Mouse (Mus musculus) kidney, embryonic 16.5 days (tissue): ENCODE measurements at regions not wholly inside any gene's neighbourhood (a gene's known extent, or its start where the extent isn't known, plus 50 kb on each side); places are given as distances from the start of the nearest gene placed in this dataset.

Source experiments
- ATAC-seq: fragments of 200-750 bp; cut with Nextera tagmentation; 2 replicates; pipeline ENCODE4 v1.8.0; 2017; ENCODE audit warnings: moderate TSS enrichment; ENCODE audit not compliant: low FRiP score, low TSS enrichment
- H3K27ac ChIP-seq: fragments of 300-500 bp; sonication (generic); 2 replicates; pipeline ENCODE4 v1.5.1; 2014; ENCODE audit warnings: low read length
- H3K27me3 ChIP-seq: fragments of 300-500 bp; sonication (generic); 2 replicates; pipeline ENCODE4 v1.6.1; 2014; ENCODE audit warnings: low read length, control low read depth, mixed read lengths; ENCODE audit not compliant: insufficient read depth
- H3K36me3 ChIP-seq: fragments of 300-500 bp; sonication (generic); 2 replicates; pipeline ENCODE4 v1.6.1; 2014; ENCODE audit warnings: low read length, control low read depth, mixed read lengths; ENCODE audit not compliant: insufficient read depth
- H3K4me1 ChIP-seq: fragments of 300-500 bp; sonication (generic); 2 replicates; pipeline ENCODE4 v1.6.1; 2014; ENCODE audit warnings: low read length, control low read depth, mixed read lengths; ENCODE audit not compliant: insufficient read depth
- H3K4me2 ChIP-seq: fragments of 300-500 bp; sonication (generic); replicated peaks from 2 replicates; pipeline ENCODE4 v1.6.1; 2014; ENCODE audit warnings: low read depth, low read length
- H3K4me3 ChIP-seq: fragments of 300-500 bp; sonication (generic); 2 replicates; pipeline ENCODE4 v1.5.1; 2014; ENCODE audit warnings: mild to moderate bottlenecking, low read length
- H3K9ac ChIP-seq: fragments of 300-500 bp; sonication (generic); replicated peaks from 2 replicates; pipeline ENCODE4 v1.6.1; 2014; ENCODE audit warnings: low read length
- H3K9me3 ChIP-seq: fragments of 300-500 bp; sonication (generic); 2 replicates; pipeline ENCODE4 v1.6.1; 2016; ENCODE audit warnings: low read length, control low read depth
- WGBS: fragments of 180-500 bp; shearing (Covaris S2); extraction: QIAGEN DNeasy Blood & Tissue Kit; methylation state at CpG from one replicate; pipeline ENCODE4 v1.1.7; 2014; 5-methylcytosine and 5-hydroxymethylcytosine counted together

DNA sequence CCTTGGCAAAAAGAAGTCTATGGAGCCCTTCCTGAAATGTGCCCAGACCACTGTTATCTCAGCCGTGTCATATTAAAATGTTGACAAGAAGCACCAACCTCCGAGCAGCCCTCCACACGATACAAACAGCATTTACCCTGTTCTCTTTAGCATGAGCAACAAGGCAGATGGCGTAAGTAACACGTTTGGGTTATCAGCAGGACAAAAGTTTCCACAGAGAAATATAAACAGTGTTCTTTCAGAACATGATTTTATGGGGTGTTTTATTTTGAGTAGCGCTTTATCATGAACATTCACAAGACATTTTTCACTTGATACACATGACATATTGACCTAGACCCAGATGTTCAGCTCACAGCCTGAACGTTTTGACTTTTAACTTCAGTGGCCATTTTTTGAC is 245.3 kb upstream of the Tars start:
- Histone ChIP-seq H3K27me3 (no peaks in the 10 kb centered on the region), H3K36me3 (no peaks in the 10 kb centered on the region), H3K9ac (no peak overlapping the region), H3K9me3 (no peaks in the 10 kb centered on the region), H3K4me1 (no peaks in the 10 kb centered on the region), H3K27ac (no peak overlapping the region), H3K4me2 (no peak overlapping the region), H3K4me3 (no peak overlapping the region)
- WGBS: 61% methylated on average over 7 of the region's 7 CpGs
- no peak for ATAC-seq

DNA sequence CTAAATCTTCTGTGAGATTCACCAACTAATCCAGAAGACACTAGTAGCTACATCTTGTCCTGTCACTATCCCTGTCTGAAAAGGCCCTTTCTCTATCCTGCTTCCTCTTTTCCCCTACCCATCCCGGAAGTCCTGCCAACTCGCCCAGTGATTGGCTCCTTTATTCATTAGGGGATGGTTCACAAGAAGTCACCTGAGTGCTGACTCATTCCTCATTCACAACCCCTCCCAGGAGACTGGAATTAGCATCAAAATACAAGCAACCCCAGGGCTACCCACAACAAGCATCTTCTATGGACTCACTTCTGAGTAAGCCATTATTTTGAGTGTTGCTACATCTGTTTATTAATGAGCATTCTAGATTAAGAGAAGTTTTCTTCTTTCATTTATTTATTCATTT is 231.2 kb upstream of the Tars start:
- Histone ChIP-seq H3K27ac (no peak overlapping the region), H3K9ac (no peak overlapping the region), H3K9me3 (no peaks in the 10 kb centered on the region), H3K4me1 (no peaks in the 10 kb centered on the region), H3K36me3 (no peaks in the 10 kb centered on the region), H3K4me2 (no peak overlapping the region), H3K27me3 (no peaks in the 10 kb centered on the region), H3K4me3 (no peak overlapping the region)
- no peak for ATAC-seq
- 77% methylated on average over 2 of the region's 2 CpGs for WGBS

DNA sequence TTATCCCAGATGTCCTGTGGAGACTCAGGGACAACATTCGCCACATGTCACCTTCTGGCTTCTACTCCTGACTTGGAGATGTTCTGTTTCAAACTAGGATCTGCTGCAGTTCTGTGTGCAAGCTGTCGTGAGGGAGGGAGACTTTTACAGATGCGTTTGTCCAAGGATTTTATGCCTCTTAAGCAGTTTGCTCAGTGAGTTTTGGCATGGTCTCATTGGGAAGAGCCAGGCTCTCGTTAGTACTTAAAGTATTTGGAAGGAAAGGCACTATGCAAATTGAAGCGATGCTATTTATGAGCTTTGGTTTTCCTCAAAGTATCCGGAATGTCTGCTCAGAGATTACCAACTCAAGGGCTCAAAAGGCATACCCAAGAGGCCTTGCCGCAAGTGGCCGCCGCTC is 227.0 kb upstream of the Tars start:
- Histone ChIP-seq H3K36me3 (no peaks in the 10 kb centered on the region), H3K4me1 (no peaks in the 10 kb centered on the region), H3K27ac (no peak overlapping the region), H3K4me2 (no peak overlapping the region), H3K4me3 (no peak overlapping the region), H3K27me3 (no peaks in the 10 kb centered on the region), H3K9me3 (no peaks in the 10 kb centered on the region), H3K9ac (no peak overlapping the region)
- no peak for ATAC-seq
- WGBS: 85% methylated on average over 9 of the region's 9 CpGs

DNA sequence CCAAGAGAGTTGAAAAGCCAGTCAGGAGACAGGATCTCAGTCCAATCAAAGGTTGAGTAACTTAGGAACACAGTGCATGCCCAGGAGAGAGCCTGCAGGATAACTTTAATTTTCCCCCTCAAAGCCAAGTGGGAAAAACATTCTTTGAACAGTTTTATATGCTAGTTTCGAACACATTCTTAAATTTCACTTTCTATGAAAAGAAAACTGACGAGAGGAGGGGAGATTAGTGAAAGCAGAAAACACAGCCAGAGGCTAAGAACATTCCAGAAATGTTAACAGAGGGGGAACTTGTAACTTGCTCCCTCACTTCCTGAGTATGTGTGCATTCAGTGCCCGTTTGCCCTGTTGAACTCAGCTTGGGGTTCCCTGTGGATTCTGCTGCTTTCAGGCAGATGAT is 213.0 kb upstream of the Tars start:
- Histone ChIP-seq H3K4me3 (no peak overlapping the region), H3K36me3 (no peaks in the 10 kb centered on the region), H3K9me3 (no peaks in the 10 kb centered on the region), H3K27ac (no peak overlapping the region), H3K4me1 (no peaks in the 10 kb centered on the region), H3K27me3 (no peaks in the 10 kb centered on the region), H3K9ac (no peak overlapping the region), H3K4me2 (no peak overlapping the region)
- WGBS: 25% methylated on average over 3 of the region's 3 CpGs
- ATAC-seq: no peak

DNA sequence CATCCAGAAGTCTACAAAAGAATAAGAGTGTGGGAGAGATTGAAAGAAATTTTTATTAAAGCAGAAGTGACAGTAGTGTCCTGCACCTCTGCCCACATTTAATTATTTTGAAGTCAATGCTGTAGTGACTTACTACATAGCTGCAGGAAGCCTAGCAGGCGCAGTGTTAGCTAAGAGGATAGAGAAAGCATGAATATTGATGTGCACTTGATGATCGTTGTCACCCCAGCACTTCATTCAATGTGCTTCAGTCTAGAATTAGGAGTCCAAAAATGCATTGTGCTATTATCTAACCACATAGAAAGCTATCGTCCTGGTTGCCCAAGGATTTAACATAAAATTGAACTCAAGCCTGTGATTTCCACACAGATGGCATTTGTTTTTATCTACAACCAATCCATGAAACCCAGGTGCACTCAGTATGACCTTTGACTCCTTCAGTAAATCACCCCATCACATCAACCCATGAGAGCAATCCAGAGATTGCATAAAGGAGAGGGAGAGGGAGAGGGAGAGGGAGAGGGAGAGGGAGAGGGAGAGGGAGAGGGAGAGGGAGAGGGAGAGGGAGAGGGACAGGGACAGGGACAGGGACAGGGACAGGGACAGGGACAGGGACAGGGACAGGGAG is 210.7 kb upstream of the Tars start:
- WGBS: 80% methylated on average over 3 of the region's 3 CpGs
- Histone ChIP-seq H3K4me2 (no peak overlapping the region), H3K27me3 (no peaks in the 10 kb centered on the region), H3K36me3 (no peaks in the 10 kb centered on the region), H3K4me1 (no peaks in the 10 kb centered on the region), H3K9me3 (no peaks in the 10 kb centered on the region), H3K4me3 (no peak overlapping the region), H3K27ac (no peak overlapping the region), H3K9ac (no peak overlapping the region)
- no peak for ATAC-seq

DNA sequence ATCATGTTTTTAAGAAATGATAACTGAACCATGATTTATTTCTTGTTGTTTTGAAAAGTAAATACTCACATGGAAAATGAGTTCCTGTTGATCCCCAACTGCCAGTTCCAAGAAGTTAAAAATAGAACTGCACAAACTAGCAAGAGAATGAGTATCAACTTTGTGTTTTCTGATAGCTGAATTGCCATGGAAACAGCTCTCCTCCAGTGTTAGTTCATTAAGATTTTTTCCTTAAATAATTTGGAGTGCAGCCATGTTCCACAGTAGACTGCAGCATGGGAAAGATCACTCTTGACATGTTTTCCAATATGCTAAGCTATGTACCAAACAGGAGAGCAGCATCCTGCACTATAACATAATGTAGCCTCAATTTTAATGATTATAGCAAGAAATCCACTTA is 208.0 kb upstream of the Tars start:
- H3K36me3 ChIP-seq: no peaks in the 10 kb centered on the region
- no peak overlapping the region for H3K27ac ChIP-seq
- H3K4me2 ChIP-seq: no peak overlapping the region
- H3K27me3 ChIP-seq: no peaks in the 10 kb centered on the region
- H3K4me1 ChIP-seq: no peaks in the 10 kb centered on the region
- no peaks in the 10 kb centered on the region for H3K9me3 ChIP-seq
- ATAC-seq: no peak
- no peak overlapping the region for H3K4me3 ChIP-seq
- no peak overlapping the region for H3K9ac ChIP-seq

DNA sequence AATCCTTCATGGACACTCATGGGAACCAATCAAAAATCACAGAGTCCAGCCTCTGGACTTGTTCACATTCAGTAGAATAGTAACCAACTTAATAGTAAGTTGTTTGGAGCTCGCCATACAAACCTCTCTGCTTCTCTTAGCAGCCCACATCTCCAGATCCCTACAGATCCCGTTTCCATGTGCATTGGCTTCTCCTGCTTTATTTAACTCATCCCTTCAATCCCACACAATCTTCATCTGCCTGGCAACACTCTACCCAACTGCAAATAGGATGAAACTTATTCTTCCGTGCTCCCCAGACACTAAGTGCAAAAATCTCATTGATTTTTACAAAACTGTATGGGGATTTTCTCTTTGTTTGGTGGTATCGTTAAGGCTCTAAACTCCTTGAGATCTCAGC is 206.2 kb upstream of the Tars start:
- Histone ChIP-seq H3K9me3 (no peaks in the 10 kb centered on the region), H3K9ac (no peak overlapping the region), H3K27ac (no peak overlapping the region), H3K4me2 (no peak overlapping the region), H3K27me3 (no peaks in the 10 kb centered on the region), H3K4me1 (no peaks in the 10 kb centered on the region), H3K36me3 (no peaks in the 10 kb centered on the region), H3K4me3 (no peak overlapping the region)
- WGBS: 93% methylated on average over 4 of the region's 4 CpGs
- no peak for ATAC-seq

DNA sequence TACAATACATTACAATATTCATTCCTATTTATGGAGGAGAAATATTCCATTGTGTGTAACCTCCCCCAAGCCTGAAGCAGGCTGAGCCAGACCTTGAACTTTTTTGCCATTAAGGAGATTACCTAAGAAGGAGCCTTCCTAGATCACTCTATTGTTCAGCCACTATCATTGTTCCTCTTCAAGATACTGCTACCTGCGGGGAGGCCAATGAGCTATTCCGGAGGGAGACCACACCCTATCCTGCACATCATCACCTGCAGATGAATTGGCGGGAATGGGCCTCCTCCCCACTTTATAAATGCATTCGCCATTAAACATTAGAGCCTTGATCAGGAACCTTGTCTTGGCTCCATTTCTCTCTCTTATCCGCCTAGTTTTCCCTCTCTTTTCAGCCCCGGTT is 197.6 kb upstream of the Tars start:
- no peaks in the 10 kb centered on the region for H3K4me1 ChIP-seq
- H3K36me3 ChIP-seq: no peaks in the 10 kb centered on the region
- H3K9ac ChIP-seq: no peak overlapping the region
- H3K27me3 ChIP-seq: no peaks in the 10 kb centered on the region
- H3K27ac ChIP-seq: no peak overlapping the region
- H3K4me3 ChIP-seq: no peak overlapping the region
- H3K9me3 ChIP-seq: no peaks in the 10 kb centered on the region
- 86% methylated on average over 6 of the region's 6 CpGs for WGBS
- no peak for ATAC-seq
- H3K4me2 ChIP-seq: no peak overlapping the region

DNA sequence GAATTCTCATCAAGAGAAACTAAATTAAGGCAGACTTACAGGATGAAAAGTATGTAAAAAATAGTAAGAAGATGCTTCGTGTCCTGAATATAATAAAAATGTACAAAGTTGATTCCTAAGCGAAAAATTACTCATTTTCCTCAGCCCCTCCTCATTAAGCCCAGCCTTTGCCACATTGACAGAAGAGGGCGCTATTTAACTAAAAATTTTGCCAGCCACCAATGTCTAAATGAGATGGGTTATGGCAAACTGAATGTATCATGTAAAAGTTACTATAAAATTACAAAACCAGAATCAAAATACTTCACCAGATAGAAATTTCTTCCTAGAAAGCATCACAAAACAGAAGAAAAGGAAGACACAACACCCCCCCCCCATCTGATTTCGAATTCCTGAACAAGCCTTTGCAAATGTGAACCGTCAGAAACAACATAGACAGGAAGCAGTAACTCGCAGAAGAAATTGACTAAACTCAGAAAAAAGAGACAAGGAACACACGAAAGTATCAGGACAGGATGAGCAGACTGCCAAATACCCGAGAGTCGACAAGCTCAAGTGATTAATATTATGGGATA is 191.2 kb upstream of the Tars start:
- Histone ChIP-seq H3K27me3 (no peaks in the 10 kb centered on the region), H3K27ac (no peak overlapping the region), H3K9ac (no peak overlapping the region), H3K4me3 (no peak overlapping the region), H3K4me2 (no peak overlapping the region), H3K9me3 (no peaks in the 10 kb centered on the region), H3K36me3 (no peaks in the 10 kb centered on the region), H3K4me1 (no peaks in the 10 kb centered on the region)
- WGBS: 36% methylated on average over 9 of the region's 9 CpGs
- ATAC-seq: no peak

DNA sequence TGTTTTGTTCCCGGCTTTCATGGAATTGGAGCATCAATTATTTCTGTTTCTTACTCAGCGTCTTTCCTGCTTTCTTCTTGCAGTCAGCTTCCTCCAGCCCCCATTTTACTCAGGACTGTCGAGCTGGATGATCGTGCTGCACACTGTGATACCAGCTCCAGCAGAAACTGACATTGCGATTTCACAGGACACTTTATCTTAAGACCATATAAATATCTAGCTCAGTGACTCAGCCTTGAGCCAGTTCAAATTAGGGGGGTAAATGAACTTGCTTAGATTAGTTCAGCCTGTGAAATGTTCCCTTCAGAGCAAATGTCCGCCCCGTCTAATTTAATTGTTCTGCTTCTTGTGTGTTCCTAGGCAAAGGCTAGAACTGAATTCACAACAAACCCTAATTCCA is 190.3 kb upstream of the Tars start:
- Histone ChIP-seq H3K27ac (no peak overlapping the region), H3K9me3 (no peaks in the 10 kb centered on the region), H3K27me3 (no peaks in the 10 kb centered on the region), H3K4me3 (no peak overlapping the region), H3K4me1 (no peaks in the 10 kb centered on the region), H3K4me2 (no peak overlapping the region), H3K36me3 (no peaks in the 10 kb centered on the region), H3K9ac (no peak overlapping the region)
- 62% methylated on average over 7 of the region's 7 CpGs for WGBS
- no peak for ATAC-seq
